Mouse (Mus musculus) left cerebral cortex, postnatal 4 days (tissue): Measurements from ENCODE around the gene Stard7. TPM values are rescaled to one million over a fixed set of nuclear protein-coding genes. Genes with fewer than 3 reads are reported as not detected.

ENCODE experiments used
- DNase-seq: peaks from one replicate; pipeline ENCODE4 v3.0.0-alpha.2; 2022
- intact Hi-C: fragments of 180-260 bp; cut with DNase I; formaldehyde crosslinking; loops from one replicate; pipeline ENCODE4 v1.15.1; 2025
- total RNA-seq, 2 experiments: library from RNA; stranded (reverse); gene quantifications; 2 replicates each; pipeline ENCODE4 v1.2.3; 2021

The Stard7 gene
- total RNA-seq, 2 experiments from 2014 or later: 147 to 164 TPM

GRCm38 (mm10) chr2:127316431-127316830 is 46.4 kb downstream of the Stard7 start:
- intact Hi-C loops: no loop called here
- no peak for DNase-seq

- intact Hi-C loops: no loop called here
- no peak for DNase-seq
Measured at GRCm38 (mm10) chr2:127318136-127318535, 48.1 kb downstream of the Stard7 start.

- no peak for DNase-seq
- intact Hi-C loops: no loop called here
Measured at GRCm38 (mm10) chr2:127319071-127319470, 49.1 kb downstream of the Stard7 start.

GRCm38 (mm10) chr2:127322671-127323285 is 52.8 kb downstream of the Stard7 start:
- intact Hi-C loops: no loop called here
- DNase-seq: no peak

- DNase-seq: no peak
- intact Hi-C loops: no loop called here
Measured at GRCm38 (mm10) chr2:127323667-127324066, 53.6 kb downstream of the Stard7 start.

GRCm38 (mm10) chr2:127324456-127324855 is 54.4 kb downstream of the Stard7 start:
- intact Hi-C loops: no loop called here
- DNase-seq: no peak

- intact Hi-C loops: no loop called here
- DNase-seq: no peak
Measured at GRCm38 (mm10) chr2:127328090-127328851, 58.3 kb downstream of the Stard7 start.

- intact Hi-C loops: no loop called here
Measured at GRCm38 (mm10) chr2:127332807-127333570, 63.0 kb downstream of the Stard7 start.

GRCm38 (mm10) chr2:127333945-127334603 is 64.1 kb downstream of the Stard7 start:
- no peak for DNase-seq
- intact Hi-C loops: no loop called here

More at GRCm38 (mm10) chr2:127332807-127333570, 63.0 kb downstream of the Stard7 start:
- no peak for DNase-seq

- no peak for DNase-seq
- intact Hi-C loops: no loop called here
Measured at GRCm38 (mm10) chr2:127335078-127335541, 65.1 kb downstream of the Stard7 start.

GRCm38 (mm10) chr2:127335767-127336496 is 65.9 kb downstream of the Stard7 start, which contains the start of gene Dusp2:
TSS of gene Dusp2 (plus strand) at chr2:127336159.
- peak; percentile 40 for DNase-seq
- intact Hi-C loops: no loop called here

- intact Hi-C loops: no loop called here
- no peak for DNase-seq
Measured at GRCm38 (mm10) chr2:127336497-127336832, 66.4 kb downstream of the Stard7 start.

- intact Hi-C loops: no loop called here
- no peak for DNase-seq
Measured at GRCm38 (mm10) chr2:127336885-127337284, 66.9 kb downstream of the Stard7 start.

GRCm38 (mm10) chr2:127337531-127337930 is 67.5 kb downstream of the Stard7 start:
- intact Hi-C loops: no loop called here
- DNase-seq: peak; percentile 51

- no peak for DNase-seq
- intact Hi-C loops: no loop called here
Measured at GRCm38 (mm10) chr2:127338012-127338411, 68.0 kb downstream of the Stard7 start.

- intact Hi-C loops: no loop called here
- DNase-seq: no peak
Measured at GRCm38 (mm10) chr2:127338416-127338815, 68.4 kb downstream of the Stard7 start, which contains the start of gene Astl. TSS of gene Astl (plus strand) at chr2:127338639.

- intact Hi-C loops: no loop called here
Measured at GRCm38 (mm10) chr2:127338833-127339232, 68.8 kb downstream of the Stard7 start.

GRCm38 (mm10) chr2:127339262-127339661 is 69.2 kb downstream of the Stard7 start:
- intact Hi-C loops: no loop called here

More at GRCm38 (mm10) chr2:127338833-127339232, 68.8 kb downstream of the Stard7 start:
- DNase-seq: no peak

GRCm38 (mm10) chr2:127341159-127341558 is 71.1 kb downstream of the Stard7 start:
- peak; percentile 67 for DNase-seq
- intact Hi-C loops: no loop called here

More at GRCm38 (mm10) chr2:127339262-127339661, 69.2 kb downstream of the Stard7 start:
- no peak for DNase-seq

- DNase-seq: no peak
- intact Hi-C loops: no loop called here
Measured at GRCm38 (mm10) chr2:127346334-127346733, 76.3 kb downstream of the Stard7 start.
